Mouse (Mus musculus): ENCODE measurements around the gene Med29. TPM values are rescaled to one million over a fixed set of nuclear protein-coding genes. Genes with fewer than 3 reads are reported as not detected.

The Med29 gene
- total RNA-seq, 2 experiments from 2014 or later, result 3.4 to 9.0 TPM

- no peak for ATAC-seq (replicated peaks; ENCODE audit: low FRiP score, poor library complexity, severe bottlenecking)
Measured at GRCm38 (mm10) chr7:28378066-28378690, 14.3 kb downstream of the Med29 start.

DNA sequence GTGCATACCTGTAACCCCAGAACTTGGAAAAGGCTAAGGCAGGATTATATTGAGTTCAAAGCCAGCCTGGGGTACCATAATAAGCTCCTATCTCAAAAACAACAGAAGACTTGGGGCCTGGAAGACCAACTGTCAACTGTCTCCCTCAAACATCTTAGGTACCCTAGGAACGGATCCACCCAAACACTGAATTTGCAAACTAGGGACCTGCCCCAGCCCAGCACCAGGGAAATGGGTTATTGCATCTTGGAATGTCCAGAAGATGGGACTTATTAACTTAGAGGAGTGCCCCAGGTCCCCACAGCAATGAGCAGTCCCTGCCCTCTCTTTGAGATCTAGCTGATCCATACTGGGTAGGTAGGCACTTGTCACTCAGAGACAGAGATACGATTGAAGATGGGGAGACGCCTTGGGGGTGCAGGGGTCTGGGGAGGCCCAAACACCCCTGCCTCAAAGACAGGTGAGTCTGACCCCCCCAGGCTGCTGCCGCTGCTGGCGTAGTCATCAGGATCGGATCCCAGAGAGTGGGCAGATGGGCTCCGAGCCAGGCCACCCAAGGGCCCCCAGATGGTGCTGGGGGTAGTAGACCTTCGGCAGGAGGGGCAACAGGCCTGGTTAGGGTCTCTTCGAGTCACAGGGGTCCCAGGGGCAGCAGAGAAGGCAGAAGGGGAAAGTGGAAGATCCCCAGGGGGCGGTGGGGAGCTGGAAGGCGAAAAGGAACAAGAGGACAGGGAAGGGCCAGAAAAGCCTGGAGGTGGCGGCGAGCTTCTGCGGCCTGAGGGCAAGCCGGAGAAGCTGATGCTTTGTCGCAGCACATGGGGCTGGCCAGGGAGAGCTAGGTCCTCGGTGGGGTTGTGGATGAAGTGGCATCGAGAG is 15.1 kb downstream of the Med29 start:
- no peak for ATAC-seq (replicated peaks; ENCODE audit: low FRiP score, poor library complexity, severe bottlenecking)

GRCm38 (mm10) chr7:28376011-28376771 is 16.3 kb downstream of the Med29 start:
- ATAC-seq (replicated peaks; ENCODE audit: low FRiP score, poor library complexity, severe bottlenecking), result no peak

DNA sequence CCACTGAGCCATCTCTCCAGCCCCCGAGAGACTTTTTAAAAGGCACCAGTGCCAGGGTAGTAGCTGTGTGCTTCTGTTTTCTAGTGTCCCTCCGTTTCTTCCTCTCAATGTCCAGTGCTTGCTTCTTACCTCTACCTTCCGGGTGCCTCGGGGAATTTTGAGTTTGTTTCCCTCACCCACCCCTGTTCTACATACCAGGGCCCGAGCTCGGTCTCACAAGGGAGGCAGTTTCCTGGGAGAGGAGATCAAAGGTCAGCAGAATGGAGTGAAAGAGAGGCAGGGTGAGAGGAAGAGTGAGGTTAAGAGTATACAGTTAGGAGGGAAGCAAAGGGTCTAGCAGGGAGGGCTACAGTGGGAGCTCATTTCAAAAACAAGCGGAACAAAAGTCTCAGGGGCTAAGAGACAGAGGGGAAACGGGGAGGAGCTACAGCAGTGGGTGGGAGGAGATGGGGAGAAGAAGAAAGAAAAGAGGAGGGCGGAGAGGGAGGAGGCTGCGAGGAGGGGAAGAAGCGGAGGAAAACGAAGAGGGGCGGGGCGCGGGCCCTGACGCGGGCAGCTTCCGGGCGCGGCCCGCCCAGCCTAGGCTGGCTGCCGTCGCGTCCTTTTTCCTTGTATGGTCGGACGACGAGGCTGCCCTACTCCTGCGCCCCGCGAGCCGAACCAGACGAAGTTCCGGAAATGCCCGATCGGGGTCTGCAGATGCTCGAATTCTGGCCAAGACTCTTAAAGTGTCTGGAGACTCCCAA is 17.2 kb downstream of the Med29 start:
- peak; percentile 49 for ATAC-seq (replicated peaks; ENCODE audit: low FRiP score, poor library complexity, severe bottlenecking)

- no peak for ATAC-seq (replicated peaks; ENCODE audit: low FRiP score, poor library complexity, severe bottlenecking)
Measured at GRCm38 (mm10) chr7:28374647-28375046, 17.9 kb downstream of the Med29 start.

GRCm38 (mm10) chr7:28373891-28374495 is 18.5 kb downstream of the Med29 start:
- ATAC-seq (replicated peaks; ENCODE audit: low FRiP score, poor library complexity, severe bottlenecking), result no peak

DNA sequence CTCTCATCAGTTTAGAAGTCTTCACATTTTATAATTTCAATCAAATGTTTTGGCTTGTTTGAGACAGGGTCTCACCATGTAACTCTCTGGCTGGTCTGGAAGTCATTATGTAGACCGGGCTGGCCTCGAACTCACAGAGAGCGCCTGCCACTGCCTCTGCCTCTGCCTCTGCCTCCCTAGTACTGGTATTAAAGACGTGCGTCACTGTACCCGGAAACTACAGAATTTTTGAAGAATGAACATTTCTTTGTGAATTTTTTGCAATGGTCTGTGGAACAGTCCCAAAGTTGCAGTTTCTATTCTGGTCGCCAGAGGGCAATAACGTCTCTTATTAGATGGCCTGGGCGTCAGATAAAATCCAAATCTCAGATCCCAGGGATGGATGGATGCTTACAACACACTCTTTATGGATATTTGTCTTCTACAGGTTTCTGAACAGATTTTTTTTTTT is 19.4 kb downstream of the Med29 start:
- ATAC-seq (replicated peaks; ENCODE audit: low FRiP score, poor library complexity, severe bottlenecking), result peak; percentile 16; the same call in 1 of the 2 replicates

GRCm38 (mm10) chr7:28372251-28373108 is 20.0 kb downstream of the Med29 start, which contains the start of gene Plekhg2:
Plekhg2 (minus strand) TSS chr7:28372599.
- peak; percentile 70 for ATAC-seq (replicated peaks; ENCODE audit: low FRiP score, poor library complexity, severe bottlenecking)

DNA sequence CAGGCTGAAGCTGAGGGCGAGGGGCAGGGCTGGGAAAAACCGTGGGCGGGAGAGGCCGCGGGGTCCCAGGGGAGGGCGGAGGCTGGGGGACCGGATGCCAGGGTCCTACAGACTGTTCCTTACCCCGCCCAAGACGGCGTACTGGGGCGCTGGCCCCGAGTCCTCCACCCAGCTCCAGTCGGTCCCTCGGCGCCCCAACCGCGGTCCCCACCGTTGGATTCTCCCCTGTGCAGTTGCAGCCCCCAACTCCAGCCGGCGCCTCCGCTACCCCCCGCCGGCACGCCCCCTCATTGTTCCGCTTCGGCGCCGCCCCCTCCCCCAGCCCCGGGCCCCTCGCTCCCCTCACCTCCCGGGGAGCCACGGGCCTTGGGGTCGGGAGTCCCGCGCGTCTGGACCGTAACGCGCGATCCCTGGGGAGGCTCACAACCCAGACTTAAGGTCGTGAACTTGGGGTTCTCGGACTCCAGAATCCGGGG is 21.0 kb downstream of the Med29 start:
- no peak for ATAC-seq (replicated peaks; ENCODE audit: low FRiP score, poor library complexity, severe bottlenecking)

GRCm38 (mm10) chr7:28370977-28371513 is 21.5 kb downstream of the Med29 start:
- no peak for ATAC-seq (replicated peaks; ENCODE audit: low FRiP score, poor library complexity, severe bottlenecking)

DNA sequence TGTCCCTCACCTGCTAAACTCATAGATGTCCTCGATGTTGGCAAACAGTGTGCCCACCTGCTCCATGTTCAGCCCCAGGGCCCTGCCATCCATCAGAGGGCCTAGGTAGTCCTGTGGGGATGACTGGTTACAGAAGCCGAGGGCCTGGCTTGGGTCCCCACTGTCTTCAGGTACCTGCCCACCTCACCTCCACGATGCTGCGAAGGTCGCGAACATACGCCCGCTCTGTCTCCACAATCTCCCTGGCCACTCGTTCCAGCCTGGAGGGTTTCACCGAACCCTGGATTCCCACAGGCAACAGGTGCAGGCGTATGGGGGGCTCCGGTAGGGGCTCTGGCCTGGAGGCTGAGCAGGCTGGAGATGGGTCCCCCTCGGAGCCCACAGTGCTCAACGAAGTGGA is 22.5 kb downstream of the Med29 start:
- no peak for ATAC-seq (replicated peaks; ENCODE audit: low FRiP score, poor library complexity, severe bottlenecking)

- ATAC-seq (replicated peaks; ENCODE audit: low FRiP score, poor library complexity, severe bottlenecking), result no peak
Measured at GRCm38 (mm10) chr7:28368276-28368920, 24.1 kb downstream of the Med29 start.

DNA sequence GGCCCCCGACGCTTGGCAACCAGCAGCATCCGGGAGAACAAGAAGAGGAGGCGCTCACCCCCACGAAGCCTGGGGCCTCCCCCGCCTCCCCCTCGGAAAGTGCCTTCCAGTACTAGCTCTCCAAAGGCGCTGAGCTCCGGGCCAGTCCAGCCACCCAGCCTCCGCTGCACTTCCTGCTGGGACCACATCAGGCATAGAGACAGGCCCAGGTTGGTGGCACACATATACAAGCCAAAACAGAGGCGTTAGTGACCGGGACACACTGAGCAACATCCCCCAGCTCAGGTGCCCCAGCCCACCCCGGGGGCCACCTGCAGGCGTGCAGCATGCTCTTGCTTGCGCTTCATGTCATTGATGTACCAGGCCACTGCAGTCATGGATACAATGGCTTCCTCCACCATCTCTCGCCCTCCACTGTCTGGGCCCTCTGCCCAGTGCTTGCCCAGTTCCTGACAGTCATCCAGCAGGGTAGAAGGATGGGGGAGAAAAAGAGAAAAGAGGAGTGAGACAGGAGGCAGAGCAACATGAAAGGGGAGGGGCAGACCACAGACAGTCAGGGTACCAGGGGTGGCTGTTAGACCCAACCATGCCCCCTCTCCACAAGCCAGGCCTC is 24.7 kb downstream of the Med29 start:
- ATAC-seq (replicated peaks; ENCODE audit: low FRiP score, poor library complexity, severe bottlenecking), result no peak

DNA sequence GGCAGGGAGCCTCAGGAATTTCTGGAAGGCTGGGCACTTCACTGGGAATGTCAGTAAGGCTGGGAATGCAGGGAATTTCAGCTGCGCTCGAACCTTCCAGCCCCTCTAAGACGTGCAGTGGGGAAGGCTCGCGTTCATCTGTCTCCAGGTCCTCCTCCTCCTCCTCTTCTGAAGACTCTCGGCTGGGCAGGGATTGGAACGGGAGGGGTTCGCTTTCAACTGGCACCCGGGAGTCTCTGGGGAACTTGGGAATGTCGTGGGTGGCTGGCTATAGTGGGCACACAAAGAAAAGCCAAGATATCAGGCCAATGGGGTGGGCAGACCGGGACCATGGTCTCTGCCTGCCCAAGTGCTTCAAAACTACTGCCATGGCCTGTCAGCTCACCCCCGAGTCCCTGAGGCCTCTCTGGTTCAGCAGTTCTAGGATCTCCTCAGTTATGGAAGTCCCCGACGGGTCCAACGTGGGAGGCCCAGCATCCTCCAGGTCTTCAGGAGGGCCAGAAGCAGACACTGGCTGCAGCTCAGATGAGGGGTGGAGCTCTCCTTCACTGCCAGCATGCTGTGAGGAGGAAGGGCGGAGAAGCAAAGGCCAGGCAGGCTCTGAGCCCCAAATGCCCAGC is 30.0 kb downstream of the Med29 start:
- ATAC-seq (replicated peaks; ENCODE audit: low FRiP score, poor library complexity, severe bottlenecking), result no peak

- no peak for ATAC-seq (replicated peaks; ENCODE audit: low FRiP score, poor library complexity, severe bottlenecking)
Measured at GRCm38 (mm10) chr7:28361647-28362341, 30.7 kb downstream of the Med29 start.

- 0 out of 2 replicates have a peak, but pooled peaks have one; percentile 16 for ATAC-seq (replicated peaks; ENCODE audit: low FRiP score, poor library complexity, severe bottlenecking)
Measured at GRCm38 (mm10) chr7:28360291-28360690, 32.2 kb downstream of the Med29 start.
